Mouse (Mus musculus): ENCODE measurements around the gene Vmn2r39. TPM values are rescaled to one million over a fixed set of nuclear protein-coding genes. Genes with fewer than 3 reads are reported as not detected.

The Vmn2r39 gene
- not detected for polyA plus RNA-seq (2014; fragmentation: Illumina TruSeq; extraction: RNeasy Lipid Tissue Mini Kit (QIAGEN cat#74804); ENCODE audit: insufficient read depth, low read depth, low replicate concordance)

DNA sequence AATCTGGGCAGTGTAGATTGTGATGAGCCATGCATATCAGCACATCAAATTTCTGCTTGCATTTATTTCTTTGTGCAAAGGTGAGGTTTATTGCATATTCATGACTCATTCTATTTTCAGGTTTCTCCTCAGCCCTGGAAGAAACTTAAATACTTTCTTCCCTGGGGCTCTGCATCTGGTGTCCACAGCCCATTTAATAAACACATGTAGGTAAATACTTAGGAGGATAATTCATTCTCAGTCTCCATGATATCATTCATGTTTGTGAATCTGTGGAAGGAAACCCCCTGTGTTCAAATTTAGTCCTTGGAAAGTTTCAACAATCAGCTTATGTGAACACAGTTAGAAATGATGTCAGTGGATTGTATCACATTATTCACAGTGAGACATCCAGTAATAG is at the start of gene Vmn2r39:
Gene Vmn2r39, minus strand, starts transcription at position 101 of the 400 bp plus-strand sequence.

Other genes with a start within 250 kb of the Vmn2r39 start
- gene Vmn2r40, start 99.4 kb downstream of the Vmn2r39 start, polyA plus RNA-seq (2014; fragmentation: Illumina TruSeq; extraction: RNeasy Lipid Tissue Mini Kit (QIAGEN cat#74804); ENCODE audit: insufficient read depth, low read depth, low replicate concordance): not detected
- not detected for gene Vmn2r38, start 67.1 kb upstream of the Vmn2r39 start, polyA plus RNA-seq (2014; fragmentation: Illumina TruSeq; extraction: RNeasy Lipid Tissue Mini Kit (QIAGEN cat#74804); ENCODE audit: insufficient read depth, low read depth, low replicate concordance)
- gene Vmn2r37, start 192.9 kb upstream of the Vmn2r39 start, polyA plus RNA-seq (2014; fragmentation: Illumina TruSeq; extraction: RNeasy Lipid Tissue Mini Kit (QIAGEN cat#74804); ENCODE audit: insufficient read depth, low read depth, low replicate concordance): not detected

Measured in lung, adult 10 weeks (tissue).